27 mouse cellular contexts compared by ENCODE assay signal in genomic region chr3:142120795-142121194, GRCm38 (mm10). TPM values are rescaled to one million over a fixed set of nuclear protein-coding genes. Genes with fewer than 3 reads are reported as not detected.
DNase-seq lines count a peak whose midpoint lies in the region; ATAC-seq and TF ChIP-seq lines count a peak whose summit lies in the region.
"Had no signal": no experiment of that assay in that cellular context is flagged by ENCODE, and none has a peak within 500 bp of the region (broad histone marks: within the 10 kb centered on the region; RNA-seq: fewer than 3 reads in every experiment).

No protein-coding gene starts in this region.

- no peaks in the 10 kb centered on the region for H3K36me3 ChIP-seq in forebrain, embryonic 15.5 days
- no peaks in the 10 kb centered on the region for H3K36me3 ChIP-seq in forebrain, embryonic 10.5 days (replicated peaks)
- no peaks in the 10 kb centered on the region for H3K36me3 ChIP-seq in forebrain, embryonic 16.5 days (ENCODE audit: control insufficient read depth, insufficient read depth)
- H3K36me3 ChIP-seq: embryonic facial prominence, embryonic 12.5 days; embryonic facial prominence, embryonic 15.5 days; heart, embryonic 12.5 days; heart, embryonic 15.5 days; hindbrain, embryonic 10.5 days; hindbrain, embryonic 13.5 days; intestine, embryonic 15.5 days had no signal

- no peak overlapping the region for H3K27ac ChIP-seq in cerebellum, adult 2 months (ENCODE audit: insufficient read depth, low read length)
- peak overlapping the region; percentile 48 for H3K27ac ChIP-seq in forebrain, embryonic 15.5 days (replicated peaks)
- H3K27ac ChIP-seq in forebrain, embryonic 10.5 days = no peak overlapping the region
- H3K27ac ChIP-seq in forebrain, embryonic 16.5 days (ENCODE audit: low read length) = no peak overlapping the region
- H3K27ac ChIP-seq: embryonic facial prominence, embryonic 12.5 days; embryonic facial prominence, embryonic 15.5 days; heart, embryonic 15.5 days; hindbrain, embryonic 10.5 days; hindbrain, embryonic 13.5 days; intestine, embryonic 15.5 days had no signal

- peak; percentile 48 to 55 for DNase-seq in cerebellum, postnatal 10 days
- no peak for DNase-seq in cerebellum, adult 2 months
- no peak for DNase-seq in forebrain, embryonic 10.5 days (ENCODE audit: extremely low spot score, low spot score)
- DNase-seq in spleen, postnatal 10 days (ENCODE audit: low spot score in 2 of 2) = no peak
- no peak for DNase-seq in adrenal gland, postnatal 4 days (ENCODE audit: low spot score in 2 of 2)
- DNase-seq: adrenal gland, adult 8-10 months; adrenal gland, postnatal 25 days; cerebellum, adult 11-12 months; cerebellum, adult 9-10 months; cerebellum, postnatal 25 days; gastrocnemius, postnatal 25 days; heart, adult 18-20 months; heart, postnatal 10 days; heart, postnatal 36 days; kidney, adult 18-20 months had no signal

- peak; percentile 74; the same call in 1 of the 2 replicates for ATAC-seq in forebrain, embryonic 15.5 days (replicated peaks)
- peak; percentile 82 for ATAC-seq in forebrain, embryonic 16.5 days
- ATAC-seq: activated CD4-positive, CD25-positive, alpha-beta regulatory T cell, adult 4 months; hindbrain, embryonic 16.5 days; intestine, embryonic 15.5 days had no signal

- 36% methylated on average over 3 of the region's 3 CpGs for WGBS in cerebellum, adult 2 months
- WGBS in forebrain, embryonic 15.5 days = 46% methylated on average over 3 of the region's 3 CpGs
- 84% methylated on average over 3 of the region's 3 CpGs for whole genome bisulfite sequencing in forebrain, embryonic 10.5 days
- 49% methylated on average over 3 of the region's 3 CpGs for WGBS in forebrain, embryonic 16.5 days

- H3K4me1 ChIP-seq in cerebellum, adult 2 months (ENCODE audit: control insufficient read depth, insufficient read depth, low read length) = no peaks in the 10 kb centered on the region
- peaks cover 8% of the 10 kb centered on the region; the same call in 1 of the 2 replicates for H3K4me1 ChIP-seq in forebrain, embryonic 15.5 days
- H3K4me1 ChIP-seq in forebrain, embryonic 10.5 days = peaks cover 22% of the 10 kb centered on the region
- H3K4me1 ChIP-seq in forebrain, embryonic 16.5 days (replicated peaks; ENCODE audit: control insufficient read depth, insufficient read depth, low read length) = 0 out of 2 replicates have a peak, but pooled peaks cover 4% of the 10 kb centered on the region
- H3K4me1 ChIP-seq: intestine, embryonic 15.5 days had no signal

- no peak overlapping the region for H3K4me3 ChIP-seq in cerebellum, adult 2 months (replicated peaks; ENCODE audit: insufficient read depth, low read depth, low read length)
- no peak overlapping the region for H3K4me3 ChIP-seq in forebrain, embryonic 15.5 days
- no peak overlapping the region for H3K4me3 ChIP-seq in forebrain, embryonic 10.5 days
- H3K4me3 ChIP-seq in forebrain, embryonic 16.5 days (replicated peaks; ENCODE audit: low read length) = no peak overlapping the region
- H3K4me3 ChIP-seq: embryonic facial prominence, embryonic 12.5 days; embryonic facial prominence, embryonic 15.5 days; heart, embryonic 12.5 days; heart, embryonic 15.5 days; hindbrain, embryonic 10.5 days; hindbrain, embryonic 13.5 days; intestine, embryonic 15.5 days had no signal

- H3K4me2 ChIP-seq in forebrain, embryonic 15.5 days (replicated peaks) = no peak overlapping the region
- no peak overlapping the region for H3K4me2 ChIP-seq in forebrain, embryonic 16.5 days (ENCODE audit: low read length)
- H3K4me2 ChIP-seq: embryonic facial prominence, embryonic 12.5 days; embryonic facial prominence, embryonic 15.5 days; heart, embryonic 12.5 days; heart, embryonic 15.5 days; hindbrain, embryonic 13.5 days; intestine, embryonic 15.5 days had no signal

- no peak for TF ChIP-seq CTCF in cerebellum, adult 2 months (IDR thresholded peaks at IDR 0.05; ENCODE audit: borderline replicate concordance, insufficient read depth, low read depth, low read length)

- no peak for TF ChIP-seq POLR2A in cerebellum, adult 2 months (IDR thresholded peaks at IDR 0.05; ENCODE audit: borderline replicate concordance, insufficient read depth, low read length)

- no peak overlapping the region for H3K9ac ChIP-seq in forebrain, embryonic 15.5 days (replicated peaks)
- no peak overlapping the region for H3K9ac ChIP-seq in forebrain, embryonic 16.5 days (replicated peaks; ENCODE audit: low read depth, low read length)
- H3K9ac ChIP-seq: embryonic facial prominence, embryonic 12.5 days; embryonic facial prominence, embryonic 15.5 days; heart, embryonic 12.5 days; heart, embryonic 15.5 days; hindbrain, embryonic 13.5 days; intestine, embryonic 15.5 days had no signal

- no peaks in the 10 kb centered on the region for H3K9me3 ChIP-seq in forebrain, embryonic 15.5 days
- H3K9me3 ChIP-seq in forebrain, embryonic 10.5 days = no peaks in the 10 kb centered on the region
- H3K9me3 ChIP-seq in forebrain, embryonic 16.5 days (ENCODE audit: control insufficient read depth, low read length) = no peaks in the 10 kb centered on the region
- H3K9me3 ChIP-seq: embryonic facial prominence, embryonic 12.5 days; embryonic facial prominence, embryonic 15.5 days; heart, embryonic 12.5 days; heart, embryonic 15.5 days; hindbrain, embryonic 10.5 days; hindbrain, embryonic 13.5 days; intestine, embryonic 15.5 days had no signal

- no peaks in the 10 kb centered on the region; the same call in 1 of the 2 replicates for H3K27me3 ChIP-seq in cerebellum, adult 2 months (ENCODE audit: control insufficient read depth, insufficient read depth, low read length)
- no peaks in the 10 kb centered on the region for H3K27me3 ChIP-seq in forebrain, embryonic 15.5 days
- H3K27me3 ChIP-seq in forebrain, embryonic 10.5 days (ENCODE audit: poor library complexity, severe bottlenecking) = no peaks in the 10 kb centered on the region
- H3K27me3 ChIP-seq in forebrain, embryonic 16.5 days (replicated peaks; ENCODE audit: control insufficient read depth, insufficient read depth, low read length) = no peaks in the 10 kb centered on the region
- H3K27me3 ChIP-seq: embryonic facial prominence, embryonic 12.5 days; embryonic facial prominence, embryonic 15.5 days; hindbrain, embryonic 13.5 days; intestine, embryonic 15.5 days had no signal

RNA-seq across cellular contexts. Expression of gene Bmpr1b, which starts 48.4 kb away (rescaled TPM):
- polyA plus RNA-seq in cerebellum, adult 2 months (2012; rRNA removed) = 6.0 and 6.4 TPM in 2 replicates
- 5.5 and 5.8 TPM in 2 replicates for polyA plus RNA-seq in forebrain, embryonic 15.5 days (2015; fragmentation: Nextera tagmentation; extraction: Ambion mirVana)
- 9.2 and 10.9 TPM in 2 replicates for polyA plus RNA-seq in forebrain, embryonic 10.5 days (2016; fragmentation: Nextera tagmentation; extraction: Ambion mirVana)
- polyA plus RNA-seq in forebrain, embryonic 16.5 days (2015; fragmentation: Nextera tagmentation; extraction: Ambion mirVana) = 5.0 and 5.6 TPM in 2 replicates
- 1 to 10 TPM; 2.7 to 4.5 TPM for total RNA-seq in adrenal gland, postnatal 4 days (2021)
- total RNA-seq: common myeloid progenitor, adult 5-6 weeks had no signal
- polyA plus RNA-seq: activated CD4-positive, CD25-positive, alpha-beta regulatory T cell, adult 4 months had no signal

Comparison
In these comparisons a context has a peak if more than half of its experiments do, and no peak if none do; other contexts are left out.
1. DNase-seq: peak in cerebellum, postnatal 10 days (2 of 2); none in cerebellum, adult 2 months (0 of 2), forebrain, embryonic 10.5 days (single experiment), spleen, postnatal 10 days (0 of 2) and adrenal gland, postnatal 4 days (0 of 2).